Mouse (Mus musculus) MEL (cell line): ENCODE results near the gene E2f3. TPM values are rescaled to one million over a fixed set of nuclear protein-coding genes. Genes with fewer than 3 reads are reported as not detected.

Experiments used
- DNase-seq: peaks from one replicate; pipeline ENCODE4 v3.0.0; 2011; ENCODE audit warnings: low read depth, low spot score
- H3K27ac ChIP-seq: 2 replicates; pipeline ENCODE4 v1.5.1; 2012; ENCODE audit warnings: low read depth, mild to moderate bottlenecking, control low read depth, low read length, moderate library complexity; ENCODE audit not compliant: control insufficient read depth
- H3K27me3 ChIP-seq, 2 experiments: fragments of 150-350 bp in 1 of 2; sonication (generic) in 1 of 2; 2 replicates each; pipeline ENCODE4 v1.6.1; 2012; ENCODE audit warnings: low read length in 2 of 2, mild to moderate bottlenecking in 2 of 2, improper control_type of control experiment in 1 of 2, moderate library complexity in 1 of 2; ENCODE audit not compliant: insufficient read depth in 2 of 2, control insufficient read depth in 1 of 2
- H3K36me3 ChIP-seq, 2 experiments: 2 replicates each; pipeline ENCODE4 v1.6.1; 2012 to 2014; ENCODE audit warnings: low read length in 2 of 2, improper control_type of control experiment in 1 of 2, inconsistent platforms in 1 of 2, mild to moderate bottlenecking in 1 of 2; ENCODE audit not compliant: insufficient read depth in 2 of 2, control insufficient read depth in 1 of 2
- H3K4me1 ChIP-seq, 2 experiments: fragments of 150-350 bp in 1 of 2; sonication (generic) in 1 of 2; 2 replicates each; pipeline ENCODE4 v1.6.1; 2012; ENCODE audit warnings: low read length in 2 of 2, improper control_type of control experiment in 1 of 2, mild to moderate bottlenecking in 1 of 2; ENCODE audit not compliant: insufficient read depth in 2 of 2, control insufficient read depth in 1 of 2
- H3K4me3 ChIP-seq, 2 experiments: fragments of 150-350 bp in 1 of 2; sonication (generic) in 1 of 2; 2 replicates each; pipeline ENCODE4 v1.5.1; 2012; ENCODE audit warnings: low read depth in 2 of 2, low read length in 2 of 2, mild to moderate bottlenecking in 2 of 2, moderate library complexity in 2 of 2, control low read depth in 1 of 2, improper control_type of control experiment in 1 of 2; ENCODE audit not compliant: control insufficient read depth in 1 of 2, insufficient read depth in 1 of 2
- H3K79me2 ChIP-seq: 2 replicates; pipeline ENCODE4 v1.6.1; 2012; ENCODE audit warnings: mild to moderate bottlenecking, low read length, moderate library complexity; ENCODE audit not compliant: control insufficient read depth, poor library complexity, insufficient read depth
- H3K9ac ChIP-seq: 2 replicates; pipeline ENCODE4 v1.6.1; 2012; ENCODE audit warnings: low read depth, mild to moderate bottlenecking, control low read depth, low read length, moderate library complexity; ENCODE audit not compliant: control insufficient read depth, poor library complexity, severe bottlenecking
- H3K9me3 ChIP-seq: fragments of 150-350 bp; sonication (generic); replicated peaks from 2 replicates; pipeline ENCODE4 v1.6.1; 2012; ENCODE audit warnings: mild to moderate bottlenecking, low read length, improper control_type of control experiment, moderate library complexity; ENCODE audit not compliant: insufficient read depth
- CTCF ChIP-seq, 3 experiments: IDR thresholded peaks in 2 of 3; conservative IDR thresholded peaks in 1 of 3; 2 replicates each; pipeline ENCODE4 v1.5.1; 2011 to 2012; ENCODE audit warnings: low read length in 3 of 3, low read depth in 2 of 3, mild to moderate bottlenecking in 2 of 3, improper control_type of control experiment in 1 of 3, inconsistent platforms in 1 of 3, mixed read lengths in 1 of 3, moderate library complexity in 1 of 3; ENCODE audit not compliant: control insufficient read depth in 1 of 3, insufficient read depth in 1 of 3, poor library complexity in 1 of 3, severe bottlenecking in 1 of 3
- E2F4 ChIP-seq: IDR thresholded peaks from 2 replicates; pipeline ENCODE4 v1.6.1; 2011; ENCODE audit warnings: low read depth, low read length, improper control_type of control experiment, borderline replicate concordance
- ETS1 ChIP-seq: IDR thresholded peaks from 2 replicates; pipeline ENCODE4 v1.6.1; 2012; ENCODE audit warnings: low read depth, mild to moderate bottlenecking, inconsistent platforms, low read length, improper control_type of control experiment, moderate library complexity
- MAX ChIP-seq: IDR thresholded peaks from 2 replicates; pipeline ENCODE4 v1.6.1; 2011; ENCODE audit warnings: low read length, improper control_type of control experiment
- MYC ChIP-seq: IDR thresholded peaks from 2 replicates; pipeline ENCODE4 v1.6.1; 2011; ENCODE audit warnings: low read depth, mild to moderate bottlenecking, low read length, improper control_type of control experiment, moderate library complexity
- RAD21 ChIP-seq: IDR thresholded peaks from 2 replicates; pipeline ENCODE4 v1.6.1; 2011; ENCODE audit warnings: mild to moderate bottlenecking, low read depth, low read length, improper control_type of control experiment
- SMC3 ChIP-seq: IDR thresholded peaks from 2 replicates; pipeline ENCODE4 v1.6.1; 2011; ENCODE audit warnings: low read depth, low read length, improper control_type of control experiment
- UBTF ChIP-seq: IDR thresholded peaks from 2 replicates; pipeline ENCODE4 v1.6.1; 2012; ENCODE audit warnings: low read depth, mild to moderate bottlenecking, inconsistent platforms, low read length, improper control_type of control experiment, moderate library complexity, borderline replicate concordance; ENCODE audit not compliant: insufficient read depth
- ZC3H11A ChIP-seq: IDR thresholded peaks from 2 replicates; pipeline ENCODE4 v1.6.1; 2012; ENCODE audit warnings: low read depth, mild to moderate bottlenecking, inconsistent platforms, low read length, improper control_type of control experiment
- polyA plus RNA-seq, 2 experiments: library from polyadenylated mRNA; stranded (reverse) in 1 of 2; unstranded in 1 of 2; fragments of >175 nt in 1 of 2; fragments of >200 nt in 1 of 2; gene quantifications; 2 replicates each; pipeline versions ENCODE4 v1.2.1 to v1.2.4; 2012; ENCODE audit warnings: low replicate concordance in 2 of 2, low read depth in 1 of 2; ENCODE audit not compliant: insufficient read length in 2 of 2, insufficient read depth in 1 of 2, missing spikeins in 1 of 2
- total RNA-seq: library from RNA; depleted of rRNA; stranded (reverse); fragments of 300-350 nt; gene quantifications from 2 replicates; pipeline ENCODE4 v1.2.3, GENCODE M21; 2012; rRNA removed

E2f3 gene
- total and polyA plus RNA-seq, 3 experiments, result 12.8 to 20.0 TPM; not detected in 1

- Histone ChIP-seq H3K27me3 (peaks cover 0 to 2% of the 10 kb centered on the region in 2 experiments; a peak in 2 of 4 replicates), H3K9ac (peak overlapping the region; percentile 57), H3K4me1 (peaks cover 0 to 2% of the 10 kb centered on the region in 2 experiments; a peak in 2 of 4 replicates), H3K27ac (no peak overlapping the region), H3K9me3 (no peaks in the 10 kb centered on the region), H3K36me3 (peaks cover 0 to 13% of the 10 kb centered on the region in 2 experiments; a peak in 3 of 4 replicates), H3K4me3 (peak overlapping the region; percentile 0 to 23; a peak in 3 of 4 replicates), H3K79me2 (peaks cover 19% of the 10 kb centered on the region)
- DNase-seq, result peak; percentile 89
- TF ChIP-seq ETS1, result no peak
- no peak for TF ChIP-seq MAX
- no peak for TF ChIP-seq E2F4
- peak; percentile 68 for TF ChIP-seq RAD21
- TF ChIP-seq UBTF, result no peak
- TF ChIP-seq ZC3H11A, result peak; percentile 52
- TF ChIP-seq MYC, result peak; percentile 54; the same call in 1 of the 2 replicates
- TF ChIP-seq SMC3, result peak; percentile 91
- peak; percentile 52 to 89 (median 89) for TF ChIP-seq CTCF (IDR thresholded peaks at IDR 0.05 in 2 of 3, conservative IDR thresholded peaks at IDR 0.05 in 1 of 3; ENCODE audit: control insufficient read depth in 1 of 3, insufficient read depth in 1 of 3, low read depth in 2 of 3, low read length in 3 of 3, poor library complexity in 1 of 3, severe bottlenecking in 1 of 3)
Measured at GRCm38 (mm10) chr13:29857436-29857835, 128.4 kb downstream of the E2f3 start.

Other genes with a start within 250 kb of the E2f3 start
- 11.0 and 11.3 TPM in 2 replicates for gene Cdkal1, start 130.4 kb downstream of the E2f3 start, total RNA-seq
- gene Cdkal1, start 130.4 kb downstream of the E2f3 start, polyA plus RNA-seq, result 10 to 100 TPM in 1 of 2 experiments, not detected in 1; 10.6 TPM
- gene Mboat1, start 150.4 kb upstream of the E2f3 start, total RNA-seq, result 19.0 and 19.8 TPM in 2 replicates
- gene Mboat1, start 150.4 kb upstream of the E2f3 start, polyA plus RNA-seq, result 10 to 100 TPM in 1 of 2 experiments, not detected in 1; 21.9 TPM